Mouse (Mus musculus) hindlimb bud, embryonic 11.5 days (tissue): ENCODE measurements at regions not wholly inside any gene's neighbourhood (a gene's known extent, or its start where the extent isn't known, plus 50 kb on each side); places are given as distances from the start of the nearest gene placed in this dataset.
"Not testable (repeated sequence)": the region's sequence is repeated elsewhere in the genome, so short reads cannot be mapped to it uniquely, and the experiment has no call there.

Experiments
- DNase-seq: peaks from one replicate; pipeline ENCODE4 v3.0.0-alpha.2; 2012; ENCODE audit warnings: low read depth, low spot score; ENCODE audit errors: extremely low spot score

DNA sequence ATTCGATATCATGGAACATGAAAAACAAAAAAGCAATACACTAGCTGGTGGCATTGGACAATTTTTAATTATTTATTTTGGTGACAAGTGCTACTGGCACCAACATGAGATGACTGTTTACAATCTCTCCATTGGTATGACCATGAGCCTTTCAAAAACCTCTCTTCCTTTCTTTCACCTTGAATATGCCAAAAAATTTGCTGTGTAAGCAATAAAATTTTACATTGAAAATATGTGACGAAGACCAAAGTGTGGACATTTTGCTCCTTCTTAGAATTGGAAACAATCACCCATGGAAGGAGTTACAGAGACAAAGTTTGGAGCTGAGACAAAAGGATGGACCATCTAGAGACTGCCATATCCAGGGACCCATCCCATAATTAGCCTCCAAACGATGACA lies 83.4 kb upstream of the Gm49339 start:
- DNase-seq, result not testable (repeated sequence)

GRCm38 (mm10) chr10:51405141-51405540 lies 75.3 kb upstream of the Gm49339 start:
- peak; percentile 41 for DNase-seq

DNA sequence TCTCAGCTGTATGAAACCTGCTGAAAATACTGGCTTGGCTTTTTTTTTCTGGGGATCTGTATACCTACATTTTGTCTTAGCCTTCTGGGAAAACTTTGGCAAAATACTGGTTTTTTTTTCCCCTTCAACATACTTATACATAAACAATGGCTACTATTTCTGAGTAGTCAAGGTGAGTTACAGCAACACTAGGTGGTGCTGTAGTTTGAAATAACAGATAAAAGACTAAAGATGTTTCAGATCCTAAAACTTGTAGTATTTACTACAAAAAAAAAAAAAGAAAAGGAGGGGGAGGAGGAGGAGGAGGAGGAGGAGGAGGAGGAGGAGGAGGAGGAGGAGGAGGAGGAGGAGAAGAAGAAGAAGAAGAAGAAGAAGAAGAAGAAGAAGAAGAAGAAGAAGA lies 67.6 kb upstream of the Gm49339 start:
- no peak for DNase-seq

GRCm38 (mm10) chr10:51414512-51414911 lies 65.9 kb upstream of the Gm49339 start:
- no peak for DNase-seq

GRCm38 (mm10) chr10:51416723-51417122 lies 63.7 kb upstream of the Gm49339 start:
- DNase-seq, result no peak

DNA sequence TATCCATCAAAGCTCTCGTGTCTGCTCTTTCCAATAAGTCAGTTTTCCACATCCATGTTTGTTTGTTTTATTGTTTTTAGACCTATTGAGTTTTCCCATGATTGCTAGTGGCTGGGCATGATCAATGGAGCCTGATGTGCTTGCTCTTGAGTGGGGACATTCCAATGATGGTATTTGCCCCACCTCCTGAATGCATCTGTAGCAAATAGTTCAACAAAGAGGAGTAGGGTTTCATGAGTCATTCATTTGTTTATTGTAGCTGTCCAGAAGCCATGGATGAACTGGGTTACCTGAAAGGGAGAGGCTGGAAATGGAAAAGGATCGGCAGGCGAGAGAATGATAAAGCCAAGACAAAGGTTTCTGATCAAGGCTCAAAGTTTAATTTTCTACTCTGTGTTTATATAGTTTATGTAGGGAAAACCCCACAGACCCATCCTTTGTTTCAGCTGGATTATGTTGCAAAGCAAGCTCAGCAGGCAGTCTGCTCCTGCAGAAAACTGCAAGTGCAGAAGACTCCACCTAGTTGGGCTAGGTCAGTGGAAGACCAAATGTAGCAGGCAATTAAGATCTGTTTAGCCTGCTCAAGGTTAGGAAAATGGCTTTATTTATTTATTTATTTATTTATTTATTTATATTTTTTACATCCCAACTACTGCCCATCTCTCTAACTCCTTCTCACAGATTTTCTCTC lies 63.0 kb upstream of the Gm49339 start:
- no peak for DNase-seq

DNA sequence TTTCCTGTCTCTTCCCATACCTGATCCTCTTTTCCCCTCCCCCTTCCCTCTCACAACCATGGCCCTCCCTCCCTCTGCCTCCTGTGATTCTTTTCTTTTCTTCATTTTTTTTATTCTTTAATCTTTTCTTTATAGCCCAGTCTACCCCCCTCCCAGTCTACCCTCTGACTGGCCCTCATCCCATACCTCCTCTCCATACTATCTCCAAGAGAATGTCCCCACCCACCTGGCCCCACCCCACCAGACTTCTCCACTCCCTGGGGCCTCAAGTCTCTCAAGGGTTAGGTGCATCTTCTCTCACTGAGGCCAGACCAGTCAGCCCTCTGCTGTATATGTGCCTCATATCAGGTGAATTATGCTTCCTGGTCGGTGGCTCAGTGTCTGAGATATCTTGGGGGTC lies 61.9 kb upstream of the Gm49339 start:
- DNase-seq, result no peak

GRCm38 (mm10) chr10:51422501-51422900 lies 57.9 kb upstream of the Gm49339 start:
- DNase-seq, result no peak
